Mouse (Mus musculus): ENCODE data around the gene Acsbg2. TPM values are rescaled to one million over a fixed set of nuclear protein-coding genes. Genes with fewer than 3 reads are reported as not detected.

Gene Acsbg2
- total RNA-seq, 2 experiments from 2014 or later = not detected

- no peak for ATAC-seq (replicated peaks; ENCODE audit: poor library complexity, severe bottlenecking)
Observed at GRCm38 (mm10) chr17:56830411-56831110, 43.7 kb downstream of the Acsbg2 start, which contains the start of gene Rfx2. Gene Rfx2, minus strand, starts transcription at chr17:56831013.

DNA sequence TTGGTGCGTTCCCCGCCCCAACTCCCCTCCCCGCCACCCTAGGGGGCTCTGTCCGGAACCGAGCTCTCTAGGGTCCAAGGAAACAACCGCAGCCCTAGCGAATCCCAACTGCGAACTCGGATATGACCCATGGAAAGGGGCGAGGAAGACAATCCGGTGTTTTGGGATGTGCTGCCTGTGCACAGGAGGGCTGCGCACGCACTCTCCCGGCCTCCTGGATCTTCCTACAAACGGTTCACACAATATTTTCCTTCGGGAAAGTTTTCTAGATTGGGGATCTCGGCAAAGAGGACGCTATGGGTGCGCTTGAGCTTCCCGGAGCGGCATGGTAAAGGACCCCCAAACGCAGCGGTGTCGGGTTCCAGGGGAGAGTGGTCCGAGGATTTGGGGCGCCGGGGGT, 44.5 kb downstream of the Acsbg2 start:
- ATAC-seq (replicated peaks; ENCODE audit: poor library complexity, severe bottlenecking) = no peak

DNA sequence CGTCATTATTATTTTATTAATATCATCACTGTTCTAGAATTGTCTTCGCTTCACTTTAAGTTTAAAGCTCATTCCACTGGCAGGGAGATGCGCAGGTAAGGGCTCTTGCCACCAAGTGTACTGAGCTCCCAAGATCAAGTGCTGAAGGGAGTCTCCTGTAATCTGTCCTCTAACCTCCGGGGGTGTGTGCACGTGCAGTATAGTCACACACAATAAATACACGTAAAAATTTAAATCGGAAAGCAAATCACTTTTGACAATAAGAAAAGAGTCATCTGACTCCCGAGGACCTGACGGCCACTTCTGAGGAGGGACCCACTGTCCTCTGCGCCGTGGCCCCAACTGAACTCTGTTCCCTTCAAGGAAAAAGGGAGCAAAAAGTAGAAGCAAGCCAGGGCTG, 45.1 kb downstream of the Acsbg2 start:
- no peak for ATAC-seq (replicated peaks; ENCODE audit: poor library complexity, severe bottlenecking)

DNA sequence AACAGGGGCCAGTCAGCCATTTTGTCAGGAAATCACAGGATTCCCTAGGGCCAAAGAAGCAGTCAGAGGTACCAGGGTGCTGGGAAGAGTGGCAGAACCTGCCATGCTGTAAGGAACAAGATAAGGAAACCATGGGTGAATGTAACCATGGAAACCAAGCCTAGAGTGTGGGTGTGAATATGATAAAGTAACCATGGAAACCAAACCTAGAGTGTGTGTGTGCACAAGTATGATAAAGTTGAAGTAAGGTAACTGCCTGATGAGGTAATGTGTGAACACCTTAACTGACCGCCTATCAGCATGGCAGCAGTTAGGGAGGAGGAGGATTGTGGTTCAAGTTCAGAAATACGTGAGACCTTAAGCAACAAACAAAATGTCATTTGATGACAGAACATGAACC, 47.5 kb downstream of the Acsbg2 start:
- no peak for ATAC-seq (replicated peaks; ENCODE audit: poor library complexity, severe bottlenecking)

DNA sequence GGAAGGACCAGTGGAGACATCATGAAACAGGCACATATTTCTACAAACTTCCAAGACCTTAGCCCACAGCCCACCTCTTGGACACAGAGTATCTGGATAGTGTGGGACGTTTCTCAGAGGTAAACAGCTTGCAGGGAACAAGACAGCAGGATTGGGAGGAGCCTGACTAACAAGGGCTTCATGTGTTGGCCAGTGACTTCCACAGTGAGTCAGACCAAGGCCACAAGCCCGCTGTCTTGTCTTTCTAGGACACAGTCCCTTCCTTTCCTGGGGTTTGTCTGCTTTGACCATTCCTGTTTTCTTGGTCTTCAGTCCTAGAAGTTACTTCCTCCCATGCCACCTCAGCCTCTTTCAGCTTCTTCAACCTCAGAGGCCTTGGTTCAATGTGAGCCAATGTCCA, 50.9 kb downstream of the Acsbg2 start:
- ATAC-seq (replicated peaks; ENCODE audit: poor library complexity, severe bottlenecking) = no peak

GRCm38 (mm10) chr17:56822380-56822779, 51.9 kb downstream of the Acsbg2 start:
- no peak for ATAC-seq (replicated peaks; ENCODE audit: poor library complexity, severe bottlenecking)

GRCm38 (mm10) chr17:56819694-56820111, 54.5 kb downstream of the Acsbg2 start:
- peak; percentile 85 for ATAC-seq (replicated peaks; ENCODE audit: poor library complexity, severe bottlenecking)

DNA sequence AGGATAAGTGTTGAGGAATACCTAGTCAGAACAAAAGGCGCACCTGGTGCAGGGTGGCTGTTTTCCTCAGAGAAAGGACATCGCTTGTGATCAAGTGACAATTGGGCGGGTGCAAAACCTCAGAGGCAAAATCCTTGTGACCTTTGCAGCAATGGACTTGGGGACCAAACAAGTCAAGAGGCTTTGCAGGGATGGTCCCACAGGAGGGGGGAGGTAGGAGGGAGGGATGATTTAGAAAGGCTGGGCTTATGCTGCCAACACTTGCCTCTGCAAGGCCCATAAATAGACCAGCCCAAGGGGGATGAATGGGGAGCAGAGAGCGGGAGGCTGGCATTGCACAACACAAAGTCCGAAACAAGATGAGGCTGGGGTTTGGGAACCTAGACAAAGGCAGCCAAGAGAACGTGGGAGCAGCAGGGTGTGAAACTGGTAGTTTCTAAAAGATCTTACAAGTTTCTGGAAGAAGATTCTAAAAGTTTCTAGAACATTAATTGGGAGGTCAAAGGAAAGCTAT, 55.2 kb downstream of the Acsbg2 start:
- peak; percentile 49 for ATAC-seq (replicated peaks; ENCODE audit: poor library complexity, severe bottlenecking)

GRCm38 (mm10) chr17:56818067-56818636, 56.1 kb downstream of the Acsbg2 start:
- ATAC-seq (replicated peaks; ENCODE audit: poor library complexity, severe bottlenecking) = no peak

DNA sequence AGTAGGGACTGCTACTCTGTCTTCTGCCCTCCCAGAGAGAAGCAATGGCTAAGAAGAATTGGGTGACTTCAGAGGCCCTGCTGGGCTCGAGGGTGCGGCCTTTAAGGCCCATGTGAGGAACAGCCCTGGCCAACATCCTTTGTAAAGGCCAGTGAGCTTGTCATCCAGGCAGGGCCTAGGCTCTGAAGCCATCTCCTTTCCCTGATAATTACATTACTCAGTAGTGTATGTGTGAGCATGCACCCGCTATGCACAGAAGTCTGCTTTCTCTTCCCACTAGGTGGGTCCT, 59.2 kb downstream of the Acsbg2 start:
- no peak for ATAC-seq (replicated peaks; ENCODE audit: poor library complexity, severe bottlenecking)

DNA sequence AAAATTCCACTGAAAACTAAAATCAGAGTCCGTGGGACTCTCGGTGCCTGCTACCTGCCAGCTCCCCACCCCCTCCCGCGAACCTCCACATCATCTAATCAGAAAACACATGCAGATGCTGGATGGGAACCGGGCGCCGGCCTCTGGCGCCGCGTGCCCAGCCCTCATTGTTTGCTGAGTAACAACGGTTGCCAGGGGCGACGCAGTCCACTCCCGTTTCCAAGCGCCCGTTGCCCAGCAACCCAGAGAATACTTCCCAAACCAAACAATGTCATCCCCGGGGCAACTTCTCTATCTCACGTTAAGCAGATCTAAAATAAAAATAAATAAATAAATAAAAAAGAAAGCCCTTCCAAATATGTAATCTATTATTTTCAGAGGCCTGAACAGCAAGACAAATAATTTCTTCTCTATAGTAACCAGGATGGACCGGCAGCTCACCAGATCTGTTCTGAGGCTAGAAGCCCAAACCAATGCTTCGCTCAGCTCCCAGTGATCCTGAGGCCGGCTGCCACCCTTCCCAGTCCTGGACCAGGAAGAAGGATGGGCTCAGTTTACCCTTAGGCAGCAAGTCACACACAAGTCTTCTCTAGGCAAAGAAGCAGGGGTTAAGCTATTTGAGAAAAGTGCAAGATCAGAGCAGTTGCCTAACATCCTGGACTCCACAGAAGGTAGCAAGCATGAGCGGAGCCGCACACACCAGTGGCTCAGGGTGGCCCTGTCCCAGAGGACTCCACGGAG, 59.8 kb downstream of the Acsbg2 start:
- ATAC-seq (replicated peaks; ENCODE audit: poor library complexity, severe bottlenecking) = peak; percentile 67

DNA sequence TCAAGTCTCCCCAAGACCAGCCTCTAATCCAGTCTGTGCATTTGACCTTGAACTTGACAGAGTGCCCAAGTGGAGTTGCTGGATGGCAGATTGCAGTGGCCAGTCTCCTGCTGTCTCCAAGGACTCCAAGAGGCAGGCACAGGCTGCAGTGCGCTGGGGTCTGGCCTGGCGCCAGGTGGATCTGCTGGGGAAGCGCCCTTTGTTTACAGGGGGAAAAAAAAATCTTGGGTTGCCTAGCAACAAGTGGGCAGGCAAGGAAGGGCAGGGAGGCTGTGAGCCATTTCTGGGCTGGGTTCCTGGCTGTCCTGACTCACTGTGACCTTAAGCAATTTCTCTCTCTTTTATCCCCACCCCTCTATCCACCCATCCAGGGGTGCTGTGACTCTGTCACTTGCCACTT, 64.0 kb downstream of the Acsbg2 start:
- peak; percentile 64 for ATAC-seq (replicated peaks; ENCODE audit: poor library complexity, severe bottlenecking)

- peak; percentile 77 for ATAC-seq (replicated peaks; ENCODE audit: poor library complexity, severe bottlenecking)
Observed at GRCm38 (mm10) chr17:56808518-56808917, 65.7 kb downstream of the Acsbg2 start.

- no peak for ATAC-seq (replicated peaks; ENCODE audit: poor library complexity, severe bottlenecking)
Observed at GRCm38 (mm10) chr17:56805784-56806183, 68.5 kb downstream of the Acsbg2 start.

GRCm38 (mm10) chr17:56804952-56805351, 69.3 kb downstream of the Acsbg2 start:
- ATAC-seq (replicated peaks; ENCODE audit: poor library complexity, severe bottlenecking) = no peak

- no peak for ATAC-seq (replicated peaks; ENCODE audit: poor library complexity, severe bottlenecking)
Observed at GRCm38 (mm10) chr17:56802065-56802464, 72.2 kb downstream of the Acsbg2 start.

DNA sequence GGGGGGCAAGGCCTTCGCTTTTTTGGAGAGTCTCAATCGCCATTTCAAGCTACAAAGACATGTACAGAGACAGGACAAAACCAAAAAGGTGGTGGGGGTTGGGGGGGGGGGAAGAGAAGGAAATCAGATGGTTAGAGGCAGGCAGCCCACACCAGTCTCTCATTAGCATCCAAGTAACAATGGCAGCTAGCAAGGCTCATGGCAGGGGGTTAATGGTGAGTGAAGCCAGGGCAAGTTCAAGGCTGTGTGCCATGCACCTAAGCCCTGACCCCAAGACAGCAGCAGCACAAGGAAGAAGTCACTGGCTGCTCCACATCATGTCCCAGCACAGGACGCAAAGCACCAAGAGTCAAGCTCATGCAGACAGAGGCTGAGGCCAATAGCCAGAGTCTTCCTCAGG, 75.0 kb downstream of the Acsbg2 start:
- ATAC-seq (replicated peaks; ENCODE audit: poor library complexity, severe bottlenecking) = no peak

GRCm38 (mm10) chr17:56793614-56794319, 80.5 kb downstream of the Acsbg2 start:
- no peak for ATAC-seq (replicated peaks; ENCODE audit: poor library complexity, severe bottlenecking)

Measured in granulocyte monocyte progenitor cell, adult 5-6 weeks (primary cell).